Mouse (Mus musculus) heart, adult 18-20 months (tissue): ENCODE results near the gene Ptgfr. TPM values are rescaled to one million over a fixed set of nuclear protein-coding genes. Genes with fewer than 3 reads are reported as not detected.

Source experiments
- DNase-seq, 2 experiments: peaks; one replicate each; pipeline ENCODE4 v3.0.0; 2021 to 2022; ENCODE audit warnings: mixed read lengths in 1 of 2
- long read RNA-seq, 2 experiments: library from polyadenylated mRNA; stranded (forward); transcript quantifications; one replicate each; pipeline ENCODE4 v2.0.0; 2021
- total RNA-seq, 2 experiments: library from RNA; stranded (reverse); gene quantifications; 2 replicates each; pipeline ENCODE4 v1.2.3; 2021

The Ptgfr gene
- 1 to 10 TPM; 3.7 to 4.2 TPM for total RNA-seq
- long read RNA-seq, experiment 1, full-length matches to known transcripts: 2 of 4 reads
- long read RNA-seq, experiment 1, partial matches to known transcripts: 0 of 4 reads
- long read RNA-seq, experiment 1, other reads (novel, unspliced or antisense): 2 of 4 reads
- long read RNA-seq, experiment 2, full-length matches to known transcripts: 2 of 2 reads
- long read RNA-seq, experiment 2, partial matches to known transcripts: 0 of 2 reads
- long read RNA-seq, experiment 2, other reads (novel, unspliced or antisense): 0 of 2 reads

DNA sequence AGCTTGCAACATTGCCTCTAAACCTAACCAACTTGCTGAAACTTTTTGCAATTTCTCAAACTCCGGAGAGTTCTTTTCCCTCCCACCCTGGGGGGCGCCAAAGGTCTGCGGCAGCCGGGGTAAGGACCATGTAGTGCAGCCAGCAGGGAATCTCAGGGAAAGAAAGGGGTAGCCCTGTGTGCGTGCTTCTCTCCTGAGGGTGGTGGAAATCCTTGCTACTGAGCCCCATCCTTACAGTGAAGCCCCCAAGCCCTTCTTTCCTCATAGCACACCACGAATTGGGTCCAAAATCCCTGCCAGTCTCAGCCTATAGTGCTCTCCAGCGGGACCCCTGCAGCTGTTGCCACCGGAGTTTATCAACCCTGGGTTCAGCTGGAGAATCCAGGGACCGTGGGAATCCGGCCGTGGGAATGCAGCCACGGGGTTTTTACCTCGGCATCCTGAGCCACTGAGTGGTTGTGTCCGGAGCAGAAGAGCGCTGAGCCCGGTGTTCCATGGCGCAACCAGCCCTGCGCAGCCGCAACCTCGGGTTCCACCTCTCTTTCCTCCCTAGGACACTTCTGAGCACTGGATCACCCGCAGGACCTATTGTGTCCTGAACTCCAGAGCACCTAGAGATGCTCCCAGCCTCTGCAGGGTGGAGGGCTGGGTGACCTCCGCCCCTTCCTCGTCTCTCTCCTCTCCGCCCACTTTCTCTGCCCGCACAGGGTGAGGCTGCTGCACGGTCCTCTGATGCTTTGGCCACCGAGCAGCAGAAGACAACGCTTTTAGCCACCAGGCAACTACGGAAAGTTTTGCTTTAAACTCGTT is at the start of gene Ptgfr:
Gene Ptgfr, minus strand, starts transcription at position 760 of the 810 bp plus-strand sequence.
- DNase-seq: peak; percentile 78 to 85

DNA sequence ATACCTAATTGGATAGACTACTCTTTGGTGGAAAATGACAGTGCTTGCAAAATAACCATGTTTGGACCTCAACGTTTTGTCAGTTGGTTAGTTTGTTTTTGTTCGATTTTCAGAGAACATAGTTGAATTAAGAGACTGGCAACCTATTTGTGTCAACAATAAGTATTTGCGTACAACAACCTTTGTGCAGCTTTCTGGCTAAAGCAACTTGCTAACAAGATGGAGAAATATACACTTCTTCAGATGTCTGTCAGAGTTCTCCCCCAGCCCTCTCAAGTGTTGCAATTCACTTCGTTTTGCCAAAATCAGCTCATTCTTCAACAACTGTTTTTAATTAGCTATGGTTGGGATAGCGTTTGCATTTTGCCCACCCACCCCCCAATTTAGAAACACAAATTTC is 46.5 kb upstream of the Ptgfr start:
- DNase-seq: no peak

DNA sequence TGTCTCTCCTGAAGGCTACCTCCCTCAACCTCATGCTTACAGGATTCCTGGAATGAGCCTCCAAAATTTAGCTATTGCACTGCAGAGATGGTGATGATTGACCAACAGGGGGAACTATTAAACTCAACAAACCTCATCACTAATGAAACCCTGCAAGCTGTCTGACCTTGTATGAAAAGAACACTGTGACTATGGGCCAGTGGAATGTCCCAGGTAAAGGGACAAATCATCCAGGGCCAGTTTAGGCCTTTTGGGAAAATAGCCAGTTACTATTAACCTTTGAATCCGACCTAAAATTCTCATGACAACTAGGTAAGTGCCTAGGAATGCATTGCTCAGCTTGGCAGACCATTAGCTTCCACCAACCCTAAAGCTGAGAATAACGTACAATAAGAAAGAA is 42.6 kb upstream of the Ptgfr start:
- no peak for DNase-seq

DNA sequence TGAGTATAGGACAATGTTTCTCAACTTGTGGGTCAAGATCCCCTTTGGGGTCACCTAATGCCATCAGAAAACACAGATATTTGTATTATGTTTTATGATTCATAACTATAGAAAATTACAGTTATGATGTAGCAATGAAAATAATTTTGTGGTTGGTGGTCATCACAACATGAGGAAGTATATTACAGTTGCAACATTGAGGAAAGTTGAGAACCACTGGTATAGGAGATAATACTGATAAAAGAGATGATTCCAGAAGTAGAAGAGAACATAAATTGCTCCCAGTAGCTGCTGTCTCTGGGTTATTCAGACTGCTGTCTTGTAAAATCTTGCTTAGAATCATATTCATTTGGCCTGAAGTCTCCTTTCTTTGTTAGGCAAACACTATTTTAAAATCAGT is 31.5 kb upstream of the Ptgfr start:
- DNase-seq: no peak

DNA sequence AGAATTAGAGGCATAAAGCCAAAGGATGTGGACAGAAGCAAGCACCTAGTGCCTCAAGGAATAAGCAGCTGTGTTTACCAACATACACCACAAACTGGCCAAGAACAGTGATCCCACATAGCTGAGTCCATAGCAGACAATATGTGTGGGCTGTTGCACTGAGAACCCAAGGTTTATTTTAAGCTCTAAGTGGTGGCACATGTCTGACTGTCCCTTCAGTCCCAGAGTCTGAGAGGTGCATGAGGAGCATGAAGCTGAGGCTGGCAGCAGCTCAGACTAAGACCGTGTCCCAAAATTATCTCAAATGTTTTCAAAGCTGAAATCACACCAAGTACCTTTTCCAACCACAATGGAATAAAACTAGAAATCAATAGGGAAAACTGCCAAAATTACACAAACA is 13.9 kb upstream of the Ptgfr start:
- peak; percentile 37 to 58 for DNase-seq

DNA sequence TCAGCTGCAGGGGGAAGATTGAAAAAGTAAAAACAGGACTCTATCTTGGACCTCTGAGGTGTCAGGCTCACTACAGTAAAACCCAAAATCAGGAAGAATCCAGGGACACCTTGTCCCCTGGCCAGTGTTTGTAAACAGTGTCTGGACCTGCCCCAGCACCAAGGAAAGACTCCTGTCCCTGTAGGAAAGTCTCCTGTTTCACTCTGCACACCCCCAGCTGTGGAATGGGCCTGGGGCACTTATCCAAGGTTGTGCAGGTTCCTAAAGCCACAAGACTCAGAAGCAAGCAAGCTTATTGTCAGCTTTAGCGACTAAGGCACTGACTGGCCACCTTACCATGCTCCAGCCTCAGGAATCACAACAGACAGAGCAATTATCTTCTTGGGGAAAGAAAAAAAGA is 13.2 kb upstream of the Ptgfr start:
- peak in 1 of 2 experiments; percentile 43 for DNase-seq

DNA sequence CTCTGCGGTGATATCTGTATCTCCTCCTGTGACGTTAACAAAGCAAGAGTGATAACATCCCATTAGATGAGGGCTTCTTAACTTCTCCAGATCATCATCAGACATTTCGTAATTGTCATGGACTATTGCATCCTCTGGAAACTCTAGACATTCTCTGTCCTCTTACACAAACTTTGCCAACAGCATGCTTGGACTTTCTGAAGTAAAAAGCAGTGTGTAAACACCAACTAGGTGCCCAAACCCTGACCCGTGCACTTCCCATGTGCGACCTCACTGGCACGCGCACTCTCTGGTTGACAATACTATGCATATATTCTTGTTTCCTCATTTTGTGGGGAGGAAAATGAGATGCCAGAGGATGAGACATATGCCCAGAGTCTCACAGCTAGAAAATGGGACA is 8.9 kb upstream of the Ptgfr start:
- DNase-seq: no peak

DNA sequence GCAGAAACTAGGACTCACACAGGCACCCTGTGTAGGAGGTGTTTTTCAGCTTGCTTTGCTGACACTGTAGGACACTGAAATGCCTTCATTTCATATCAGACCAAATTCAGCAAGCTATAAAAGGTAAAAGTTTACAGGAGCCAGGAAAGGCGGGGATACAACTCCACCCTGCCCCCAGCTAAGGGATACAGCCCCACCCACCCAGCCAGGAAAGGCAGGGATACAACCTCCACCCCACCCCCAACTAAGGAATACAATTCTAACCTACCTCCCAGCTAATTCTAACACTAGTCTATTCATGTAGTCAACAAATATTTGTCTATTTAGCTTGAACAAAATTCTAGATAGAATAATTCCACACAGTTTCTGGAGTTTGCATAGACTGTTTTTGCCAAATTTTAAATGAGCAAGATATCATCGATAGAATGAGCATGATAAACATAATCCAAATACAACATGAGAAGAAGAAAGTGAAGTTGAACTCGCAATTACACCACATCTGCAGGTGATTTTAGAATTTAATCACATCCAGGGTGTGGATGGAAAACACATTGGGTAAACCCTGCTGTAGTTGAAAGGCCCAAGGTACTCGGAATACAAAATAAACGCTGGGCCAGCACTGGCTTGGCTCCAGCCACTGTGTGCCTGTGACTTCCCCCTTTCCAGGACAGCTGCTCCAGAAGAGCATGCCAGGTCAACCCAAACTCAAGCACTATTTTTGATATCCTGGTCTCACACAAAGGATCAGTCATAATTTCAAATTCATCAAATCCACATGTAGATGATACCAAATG is 7.1 kb upstream of the Ptgfr start:
- DNase-seq: peak; percentile 71 to 78

DNA sequence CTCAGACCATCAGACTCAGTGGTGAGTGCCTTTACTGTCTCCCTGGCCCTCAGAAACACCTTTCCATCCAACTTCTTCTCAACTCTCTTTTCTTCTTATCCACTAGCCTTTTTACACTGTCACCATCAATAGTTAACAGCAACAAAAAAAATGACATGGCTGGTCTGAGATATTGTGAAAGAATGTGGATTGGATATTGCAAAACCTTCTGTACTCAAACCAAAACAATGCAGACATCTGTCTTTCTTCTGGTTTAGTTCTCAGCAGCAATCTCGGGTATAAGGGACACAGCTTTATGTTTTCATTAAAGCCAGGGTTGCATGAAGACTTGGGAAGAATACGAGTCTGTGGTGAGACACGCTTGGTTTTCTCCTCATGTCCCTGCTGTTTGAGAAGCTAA is 3.3 kb upstream of the Ptgfr start:
- DNase-seq: no peak

DNA sequence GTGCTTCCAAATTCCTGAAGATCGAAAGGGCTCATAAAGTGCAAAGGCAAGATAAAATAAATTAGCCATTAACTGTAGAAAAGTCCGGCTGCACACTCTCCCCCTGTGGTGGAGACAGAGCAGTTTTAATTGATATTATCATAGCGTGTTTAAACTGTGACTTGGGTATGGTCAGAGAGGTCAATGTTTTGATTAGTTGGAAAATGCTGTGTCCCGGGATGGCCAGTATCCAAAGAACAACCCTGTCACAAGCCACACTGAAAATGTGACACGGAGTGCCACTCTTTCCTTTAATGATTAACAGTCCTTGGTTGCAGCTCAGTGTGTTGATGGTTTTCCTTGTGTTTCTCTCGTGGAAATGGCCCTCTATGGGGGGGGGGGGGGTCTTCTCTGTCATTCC is 942 bp upstream of the Ptgfr start:
- no peak for DNase-seq

DNA sequence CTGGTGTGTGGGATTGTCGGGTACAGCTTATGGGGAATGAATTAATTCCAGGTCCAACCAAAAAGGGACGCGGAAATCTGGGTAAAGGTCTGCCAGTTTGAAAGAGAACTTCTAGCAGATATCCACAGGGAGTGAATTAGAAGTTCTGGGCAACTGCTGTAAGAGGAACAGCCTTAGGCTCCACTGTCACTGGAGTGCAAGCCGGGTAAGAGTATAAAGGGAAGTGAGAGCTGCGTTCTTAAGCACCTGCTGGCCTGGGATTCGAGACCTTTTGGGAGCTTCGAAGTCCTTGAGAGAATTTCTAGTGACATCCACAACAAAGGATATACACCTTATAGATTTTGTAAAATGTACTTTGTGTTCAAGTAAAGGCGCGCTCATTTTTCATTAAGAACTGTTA is 319 bp upstream of the Ptgfr start:
- no peak for DNase-seq

DNA sequence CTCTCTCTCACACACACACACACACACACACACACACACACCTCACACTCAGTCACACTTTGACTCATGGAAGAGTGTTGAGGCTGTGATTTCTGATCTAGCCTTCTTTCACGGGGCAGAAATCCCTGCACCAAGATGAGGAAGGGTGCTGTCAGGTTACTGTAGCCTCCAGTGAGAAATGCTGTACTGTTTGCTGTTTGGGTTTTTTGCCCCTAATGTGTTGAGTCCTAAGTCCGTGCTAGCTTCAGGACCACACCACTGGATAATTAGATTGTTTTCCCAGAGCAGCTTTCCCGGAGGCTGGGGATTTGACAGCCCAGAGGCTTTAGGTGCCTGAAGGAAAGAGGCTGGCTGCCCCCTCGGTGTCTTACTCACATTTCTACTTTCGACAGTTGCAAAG is 979 bp downstream of the Ptgfr start:
- no peak for DNase-seq

DNA sequence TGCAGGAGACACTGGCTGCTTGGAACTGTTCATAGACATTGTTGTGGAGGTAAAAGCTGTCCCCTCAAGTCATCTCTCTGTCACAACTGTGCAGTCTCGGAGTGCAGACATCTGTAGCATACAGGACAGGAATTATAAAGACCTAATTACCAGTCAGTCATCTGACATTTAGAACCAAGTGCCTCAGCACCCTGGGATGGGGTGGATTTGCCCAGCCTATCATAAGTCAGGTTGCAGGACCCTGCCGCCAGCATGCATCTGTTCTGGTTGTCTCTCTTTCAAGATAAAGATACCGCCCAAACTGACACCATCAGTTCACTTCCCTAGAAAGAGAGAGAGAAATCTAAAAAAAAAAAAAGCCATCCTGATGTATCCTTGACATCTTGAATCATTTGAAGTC is 1.6 kb downstream of the Ptgfr start:
- DNase-seq: no peak

DNA sequence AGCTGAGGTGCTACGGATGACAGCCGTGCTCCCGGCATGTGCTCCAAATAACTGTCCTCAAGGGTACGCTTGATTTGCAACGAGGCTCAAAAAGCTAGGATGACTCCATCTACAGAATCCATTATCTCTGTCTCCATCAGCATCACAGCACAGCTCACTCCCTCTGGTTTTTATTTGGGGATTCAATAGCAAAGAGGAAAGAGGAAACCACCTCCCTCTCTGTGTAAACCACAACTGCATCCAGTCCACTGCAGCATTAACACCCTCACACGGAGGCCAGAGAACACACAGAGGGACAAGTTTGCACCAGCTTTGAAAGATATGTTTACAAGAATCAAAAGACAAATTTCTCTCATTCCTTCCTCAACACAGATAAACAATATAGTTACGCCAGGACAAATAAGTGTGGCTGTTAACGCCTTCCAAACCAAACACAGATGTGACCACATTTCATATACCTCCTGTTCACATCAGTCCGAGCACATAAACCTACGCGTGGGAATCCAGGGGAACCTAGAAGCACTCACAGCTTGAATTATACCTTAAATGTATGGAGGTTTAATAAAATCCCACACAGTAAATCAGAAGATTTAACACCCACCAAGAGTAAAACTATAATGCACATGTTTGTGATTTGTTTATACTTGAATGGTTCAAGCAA is 9.3 kb downstream of the Ptgfr start:
- DNase-seq: no peak

DNA sequence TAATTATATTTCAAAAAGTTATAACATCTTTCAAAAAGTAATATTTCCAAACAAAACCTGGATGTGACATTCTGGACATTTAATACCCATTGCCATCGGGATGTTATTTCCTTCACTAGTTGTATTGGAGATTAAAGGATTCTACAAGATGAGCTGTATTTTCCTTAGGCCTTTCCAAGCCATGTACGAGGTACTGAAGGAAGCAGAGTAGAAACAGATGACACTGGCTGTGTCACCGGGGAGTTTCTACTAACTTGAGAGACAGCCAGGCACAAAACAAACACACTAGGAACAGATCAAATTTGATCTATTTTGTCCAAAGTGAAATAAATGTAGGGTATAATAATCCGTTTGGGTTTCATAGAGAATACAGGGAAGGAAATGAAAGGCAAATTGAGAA is 17.6 kb downstream of the Ptgfr start:
- DNase-seq: no peak

DNA sequence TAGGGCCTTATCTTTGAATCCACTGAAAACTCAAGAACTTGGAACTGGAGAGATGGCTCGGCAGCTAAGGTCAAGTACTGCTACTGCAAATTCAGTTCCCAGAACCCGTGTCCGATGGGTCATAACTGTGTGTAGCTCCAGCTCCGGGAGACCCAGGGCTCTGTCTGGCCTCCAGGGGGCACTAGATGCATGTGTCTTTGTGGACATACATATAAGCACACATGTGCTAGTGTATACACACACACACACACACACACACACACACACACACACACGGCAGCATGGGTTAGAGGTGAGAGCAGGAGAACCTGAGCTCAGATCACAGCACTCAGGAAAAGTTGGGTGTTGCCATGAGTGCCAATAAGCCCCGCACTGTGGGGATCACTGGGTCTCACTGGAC is 19.2 kb downstream of the Ptgfr start:
- peak; percentile 14 to 56 for DNase-seq

DNA sequence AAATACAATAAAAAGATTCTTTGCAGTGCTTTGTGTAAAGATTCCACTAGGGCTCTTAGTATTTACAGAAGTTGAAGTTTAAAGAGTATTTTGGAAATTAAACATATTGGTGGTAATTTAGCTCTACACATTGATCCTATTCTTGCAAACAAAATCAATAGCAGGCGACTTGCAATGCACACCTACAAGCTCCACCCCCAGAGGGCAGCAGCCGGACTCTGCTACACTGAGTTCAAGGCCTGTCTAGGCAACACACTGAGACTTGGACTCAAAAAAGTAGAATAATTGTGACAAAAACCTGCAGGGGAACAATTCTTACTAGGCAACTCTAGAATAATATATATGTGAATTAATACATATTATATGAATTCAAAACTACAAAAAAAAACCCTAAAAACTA is 28.8 kb downstream of the Ptgfr start:
- no peak for DNase-seq

DNA sequence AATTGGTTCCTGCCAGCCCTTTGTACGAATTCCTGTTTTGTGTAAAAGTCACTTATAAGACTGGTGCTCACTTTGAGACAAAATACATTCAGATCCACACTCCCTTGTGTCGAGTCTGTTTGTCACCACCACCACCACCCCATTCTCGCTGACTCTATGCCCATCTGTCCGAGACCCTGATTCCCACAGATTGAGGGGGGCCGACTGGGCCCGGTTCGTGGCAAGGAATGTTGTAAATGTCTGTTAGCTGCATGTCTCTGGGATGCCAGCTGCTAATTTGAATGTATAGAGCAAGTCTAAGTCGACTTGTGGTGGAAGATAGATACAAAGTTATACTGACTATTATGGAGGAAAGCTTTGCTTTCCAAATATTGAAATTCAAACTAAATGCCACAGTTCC is 48.8 kb downstream of the Ptgfr start:
- DNase-seq: no peak

DNA sequence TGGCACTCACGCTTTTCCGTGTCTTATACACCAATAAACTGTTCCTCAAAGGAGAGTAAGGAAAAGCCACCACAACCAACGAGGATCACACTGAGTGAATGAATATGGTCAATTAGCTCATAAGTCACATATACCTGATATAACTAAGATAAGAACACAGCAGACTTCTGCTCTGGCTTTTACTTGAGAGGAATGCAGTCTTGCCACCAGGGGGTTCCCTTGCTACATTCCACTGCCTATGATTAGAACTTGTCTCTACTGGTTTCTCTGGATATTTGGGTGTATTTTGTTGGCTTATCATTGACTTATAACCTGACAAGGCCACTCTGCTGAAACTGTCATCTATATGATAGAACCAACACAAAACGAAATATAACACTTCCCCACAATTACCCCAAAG is 62.3 kb downstream of the Ptgfr start:
- DNase-seq: peak; percentile 2 to 39

DNA sequence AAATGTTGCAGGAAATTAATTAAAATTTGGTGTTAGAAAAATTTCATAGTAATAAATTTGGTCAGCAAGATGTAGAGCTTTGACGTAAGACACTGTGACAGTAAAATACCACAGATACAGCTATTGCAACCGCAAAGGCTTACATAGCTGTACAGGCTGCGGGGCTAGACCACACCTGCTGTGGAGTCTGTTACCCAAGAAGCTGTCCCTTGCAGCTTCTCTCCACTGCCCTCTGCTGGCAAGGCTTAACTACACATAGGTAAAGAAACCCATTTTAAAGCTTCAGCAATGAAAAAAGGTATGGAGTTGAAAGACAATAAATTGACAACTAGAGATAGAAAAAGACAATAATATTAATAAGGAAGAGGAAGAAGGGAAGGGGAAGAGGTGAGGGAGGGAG is 66.4 kb downstream of the Ptgfr start:
- peak; percentile 8 to 64 for DNase-seq

DNA sequence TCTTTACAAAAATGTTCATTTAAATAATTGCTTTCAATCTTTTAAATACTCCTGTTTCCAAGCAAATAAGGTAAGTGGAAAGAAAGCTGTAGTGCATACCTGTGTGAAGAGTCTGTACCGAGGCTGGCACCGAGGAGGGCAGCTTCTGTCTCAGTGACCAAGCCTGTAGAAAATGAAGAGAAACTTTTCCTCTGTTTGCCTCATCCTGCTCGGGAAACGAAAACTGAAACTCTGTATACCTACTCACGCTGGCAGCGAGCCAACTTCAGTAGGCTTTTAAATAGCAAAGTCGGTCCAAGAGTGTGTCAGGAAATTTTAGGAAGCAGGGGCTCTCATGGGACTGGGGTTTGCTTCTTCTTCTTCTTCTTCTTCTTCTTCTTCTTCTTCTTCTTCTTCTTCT is 87.7 kb downstream of the Ptgfr start, which contains the start of gene Ifi44:
Gene Ifi44, minus strand, starts transcription at position 224 of the 400 bp plus-strand sequence.
- peak; percentile 7 to 18 for DNase-seq

DNA sequence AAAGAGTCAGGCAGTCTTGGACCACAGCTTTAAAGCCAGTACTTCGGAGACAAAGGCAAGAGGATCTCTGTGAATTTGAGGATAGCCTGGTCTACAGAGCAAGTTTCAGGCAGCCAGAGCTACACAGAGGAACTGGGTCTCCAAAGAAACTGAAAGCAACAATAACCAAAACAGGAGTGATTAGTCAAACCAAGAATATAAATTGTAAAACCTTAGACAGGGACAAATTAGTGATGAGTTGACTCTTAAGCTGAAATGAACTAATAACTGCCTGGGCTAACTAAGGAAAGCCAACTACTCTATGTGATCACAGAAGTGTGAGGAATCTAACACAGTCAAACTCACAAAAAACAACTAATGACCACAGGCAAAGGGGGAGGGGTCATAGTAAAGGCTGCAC is 88.9 kb downstream of the Ptgfr start:
- no peak for DNase-seq
